Mouse (Mus musculus): ENCODE measurements around the gene Gpr161.

DNA sequence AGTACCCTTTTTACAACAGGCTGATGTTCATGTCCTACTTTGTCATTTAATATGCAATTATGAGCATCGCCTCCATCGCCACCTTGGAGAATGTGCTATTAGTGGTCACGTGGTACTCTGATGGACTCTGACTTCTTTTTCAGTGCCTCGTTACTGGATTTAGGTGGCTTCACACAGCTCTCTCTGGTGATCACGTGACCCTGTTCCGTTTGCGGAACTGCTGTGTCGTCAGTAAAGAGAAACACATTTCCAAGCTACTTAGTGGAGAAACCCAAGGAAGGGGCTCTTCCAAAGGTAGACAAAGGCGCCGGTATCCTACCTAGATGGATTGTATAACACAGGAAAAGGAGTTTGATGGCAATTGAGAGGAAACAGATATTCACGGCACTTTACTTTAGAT lies 12.6 kb downstream of the Gpr161 start:
- TF ChIP-seq CTCF (IDR thresholded peaks at IDR 0.05; ENCODE audit: control insufficient read depth, insufficient read depth, insufficient read length) (no peak), USF1 (IDR thresholded peaks at IDR 0.05; ENCODE audit: low read depth) (peak; percentile 22), MAX (IDR thresholded peaks at IDR 0.05) (no peak), CEBPB (IDR thresholded peaks at IDR 0.05; ENCODE audit: low read depth) (no peak), FOSL1 (IDR thresholded peaks at IDR 0.05; ENCODE audit: insufficient read depth, low read length, poor library complexity, severe bottlenecking) (no peak)
